Mouse (Mus musculus) midbrain, embryonic 14.5 days (tissue): ENCODE results near the gene Tmc1. TPM values are rescaled to one million over a fixed set of nuclear protein-coding genes. Genes with fewer than 3 reads are reported as not detected.
A peak's percentile ranks its signal among the peaks of the same experiment; 100 is the strongest.

Experiments used
- ATAC-seq: fragments of 200-750 bp; cut with Nextera tagmentation; 2 replicates; pipeline ENCODE4 v1.8.0; 2017; ENCODE audit warnings: moderate number of reproducible peaks, moderate library complexity; ENCODE audit not compliant: low FRiP score, low TSS enrichment
- DNase-seq: peaks from one replicate; pipeline ENCODE4 v3.0.0-alpha.2; 2015
- H3K27ac ChIP-seq: fragments of 300-500 bp; sonication (generic); replicated peaks from 2 replicates; pipeline ENCODE4 v1.5.1; 2014; ENCODE audit warnings: mild to moderate bottlenecking, low read depth, low read length, moderate library complexity
- H3K27me3 ChIP-seq: fragments of 300-500 bp; sonication (generic); 2 replicates; pipeline ENCODE4 v1.6.1; 2014; ENCODE audit warnings: low read length, control low read depth, mixed read lengths; ENCODE audit not compliant: control insufficient read depth, insufficient read depth
- H3K36me3 ChIP-seq: fragments of 300-500 bp; sonication (generic); 2 replicates; pipeline ENCODE4 v1.6.1; 2014; ENCODE audit warnings: low read length, control low read depth; ENCODE audit not compliant: control insufficient read depth, insufficient read depth
- H3K4me1 ChIP-seq: fragments of 300-500 bp; sonication (generic); 2 replicates; pipeline ENCODE4 v1.6.1; 2014; ENCODE audit warnings: mild to moderate bottlenecking, antibody characterized with exemption, low read length, control low read depth; ENCODE audit not compliant: control insufficient read depth, insufficient read depth
- H3K4me2 ChIP-seq: fragments of 300-500 bp; sonication (generic); 2 replicates; pipeline ENCODE4 v1.6.1; 2014; ENCODE audit warnings: mild to moderate bottlenecking, low read length, moderate library complexity
- H3K4me3 ChIP-seq: fragments of 300-500 bp; sonication (generic); replicated peaks from 2 replicates; pipeline ENCODE4 v1.5.1; 2014; ENCODE audit warnings: low read depth, low read length
- H3K9ac ChIP-seq: fragments of 300-500 bp; sonication (generic); replicated peaks from 2 replicates; pipeline ENCODE4 v1.6.1; 2014; ENCODE audit warnings: mild to moderate bottlenecking, low read length, moderate library complexity
- H3K9me3 ChIP-seq: fragments of 300-500 bp; sonication (generic); 2 replicates; pipeline ENCODE4 v1.6.1; 2016; ENCODE audit warnings: low read length, control low read depth, mixed read lengths; ENCODE audit not compliant: control insufficient read depth
- WGBS: fragments of 180-500 bp; shearing (Covaris S2); extraction: QIAGEN DNeasy Blood & Tissue Kit; methylation state at CpG from one replicate; pipeline ENCODE4 v1.1.7; 2014; 5-methylcytosine and 5-hydroxymethylcytosine counted together
- polyA plus RNA-seq: library from polyadenylated mRNA; unstranded; fragments of >200 nt; fragmentation: Nextera tagmentation; extraction: Ambion mirVana; gene quantifications from 2 replicates; pipeline ENCODE4 v1.2.1, GENCODE M21; 2014

Gene Tmc1
- polyA plus RNA-seq, 1 experiment from 2014 or later = 0.17 TPM

DNA sequence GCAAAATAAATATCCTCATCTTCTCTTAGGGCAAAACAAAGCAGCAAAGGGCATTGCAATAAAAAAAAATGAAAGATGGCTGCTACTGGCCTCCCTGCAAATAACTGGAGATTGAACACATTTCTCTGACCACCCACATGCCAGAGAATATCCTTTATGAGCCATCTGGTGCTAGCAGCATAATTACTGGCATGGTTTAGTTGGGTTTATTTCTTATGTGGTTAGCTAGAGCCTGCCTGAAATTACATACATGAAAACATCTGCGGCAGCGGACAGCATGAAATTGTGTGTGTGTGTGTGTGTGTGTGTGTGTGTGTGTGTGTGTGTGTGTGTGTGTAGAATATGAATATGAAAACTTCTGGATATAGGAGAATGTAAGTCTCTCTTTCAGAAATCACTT lies 161.2 kb downstream of the Tmc1 start:
- 70% methylated on average over 2 of the region's 2 CpGs for WGBS

DNA sequence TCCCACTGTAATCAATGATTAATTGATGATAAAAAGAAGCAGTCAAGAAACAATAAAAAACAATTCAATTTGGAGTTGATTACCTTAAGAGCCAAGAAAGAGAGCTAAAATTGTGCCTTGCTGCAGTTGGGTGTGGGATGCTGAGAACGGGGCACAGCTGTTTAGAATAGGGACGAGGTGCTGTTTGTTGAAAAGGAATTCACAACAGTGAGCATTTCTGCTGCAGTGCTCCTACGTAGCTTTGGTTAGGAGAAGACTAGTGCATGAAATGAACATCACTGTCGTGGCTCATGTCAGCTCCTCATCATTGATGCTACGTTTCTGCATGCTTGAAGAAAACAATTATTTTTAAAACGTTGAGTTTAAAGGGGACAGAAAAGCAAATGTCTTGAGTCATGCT lies 166.7 kb downstream of the Tmc1 start:
- no peak overlapping the region for H3K4me3 ChIP-seq
- DNase-seq = no peak
- no peaks in the 10 kb centered on the region for H3K9me3 ChIP-seq
- no peak for ATAC-seq
- H3K4me1 ChIP-seq = no peaks in the 10 kb centered on the region
- 94% methylated on average over 6 of the region's 6 CpGs for WGBS
- H3K27ac ChIP-seq = no peak overlapping the region
- no peak overlapping the region for H3K4me2 ChIP-seq
- H3K36me3 ChIP-seq = no peaks in the 10 kb centered on the region
- H3K27me3 ChIP-seq = no peaks in the 10 kb centered on the region
- no peak overlapping the region for H3K9ac ChIP-seq

More for the DNA sequence above, 161.2 kb downstream of the Tmc1 start:
- Histone ChIP-seq H3K4me2 (no peak overlapping the region), H3K36me3 (no peaks in the 10 kb centered on the region), H3K4me1 (0 out of 2 replicates have a peak, but pooled peaks cover 2% of the 10 kb centered on the region), H3K27me3 (no peaks in the 10 kb centered on the region), H3K4me3 (no peak overlapping the region), H3K9me3 (no peaks in the 10 kb centered on the region), H3K27ac (no peak overlapping the region), H3K9ac (no peak overlapping the region)
- ATAC-seq (no peak), DNase-seq (peak; percentile 14)

DNA sequence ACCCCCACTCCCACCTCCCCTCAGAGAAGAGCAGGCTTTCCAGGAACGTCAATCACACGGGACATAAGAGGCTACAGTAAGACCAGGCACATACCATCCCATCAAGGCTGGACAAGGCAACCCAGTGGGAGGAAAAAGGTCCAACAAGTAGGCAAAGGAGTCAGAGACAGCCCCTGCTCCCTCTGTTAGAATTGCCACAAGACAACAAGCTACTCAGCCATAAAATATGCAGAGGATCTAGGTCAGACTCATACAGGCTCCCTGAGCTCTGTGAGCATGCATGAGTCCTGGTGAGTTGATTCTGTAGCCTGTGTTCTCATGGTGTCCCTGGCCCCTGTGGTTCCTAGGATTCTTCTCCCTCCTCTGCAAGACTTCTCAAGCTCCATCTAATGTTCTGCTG lies 178.3 kb downstream of the Tmc1 start:
- DNase-seq (no peak), ATAC-seq (no peak)
- 80% methylated on average over 2 of the region's 2 CpGs for WGBS
- H3K27me3 ChIP-seq = no peaks in the 10 kb centered on the region
- H3K9ac ChIP-seq = no peak overlapping the region
- H3K36me3 ChIP-seq = no peaks in the 10 kb centered on the region
- no peak overlapping the region for H3K27ac ChIP-seq
- no peak overlapping the region for H3K4me2 ChIP-seq
- no peak overlapping the region for H3K4me3 ChIP-seq
- no peaks in the 10 kb centered on the region for H3K4me1 ChIP-seq
- H3K9me3 ChIP-seq = no peaks in the 10 kb centered on the region

DNA sequence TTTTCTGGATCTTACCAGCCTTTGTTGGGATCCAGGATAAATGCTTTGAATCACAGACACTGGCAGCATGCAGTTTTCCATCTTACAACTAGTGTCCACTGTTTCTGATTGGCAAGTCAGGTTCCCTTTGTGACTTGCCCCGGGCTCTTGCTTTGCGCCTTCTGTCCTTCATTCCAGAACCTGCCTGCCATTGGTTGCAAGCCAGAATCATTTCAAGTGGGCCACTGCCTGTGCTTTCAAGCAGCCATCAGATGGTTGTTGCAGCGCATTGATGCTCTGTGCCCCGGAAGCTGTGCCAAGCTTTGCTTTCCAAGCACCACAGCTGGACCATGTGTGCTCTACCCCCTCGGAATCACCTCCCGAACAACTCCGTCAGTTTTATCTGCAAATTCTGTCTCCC lies 180.1 kb downstream of the Tmc1 start:
- Histone ChIP-seq H3K27ac (no peak overlapping the region), H3K4me1 (no peaks in the 10 kb centered on the region), H3K4me2 (no peak overlapping the region), H3K27me3 (no peaks in the 10 kb centered on the region), H3K9me3 (no peaks in the 10 kb centered on the region), H3K4me3 (no peak overlapping the region), H3K9ac (no peak overlapping the region), H3K36me3 (no peaks in the 10 kb centered on the region)
- DNase-seq (no peak), ATAC-seq (no peak)
- WGBS = 95% methylated on average over 7 of the region's 7 CpGs

DNA sequence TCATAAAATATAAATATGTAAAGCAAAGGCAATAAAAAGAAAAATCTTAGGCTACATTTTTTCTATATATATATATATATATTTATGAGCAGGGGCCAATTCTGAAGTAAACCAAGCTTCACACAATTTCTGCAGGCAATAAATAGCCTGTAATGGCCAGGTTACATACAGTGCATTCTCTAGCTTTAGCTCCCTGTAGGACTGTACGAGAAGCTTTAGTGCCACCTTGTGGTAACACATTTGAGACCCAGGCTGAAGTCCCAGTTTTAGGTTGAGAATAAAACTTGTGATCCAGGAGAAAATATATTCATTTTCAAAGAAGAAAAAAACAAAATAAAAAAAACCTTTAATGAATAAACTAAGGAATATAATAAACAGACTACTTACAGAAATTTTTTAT lies 189.8 kb downstream of the Tmc1 start:
- no peaks in the 10 kb centered on the region for H3K36me3 ChIP-seq
- no peak overlapping the region for H3K4me2 ChIP-seq
- H3K4me1 ChIP-seq = no peaks in the 10 kb centered on the region
- DNase-seq = peak; percentile 89
- ATAC-seq = peak; percentile 71
- WGBS = 14% methylated on average over 1 of the region's 1 CpGs
- H3K27me3 ChIP-seq = no peaks in the 10 kb centered on the region
- H3K4me3 ChIP-seq = no peak overlapping the region
- no peak overlapping the region for H3K9ac ChIP-seq
- no peak overlapping the region for H3K27ac ChIP-seq
- H3K9me3 ChIP-seq = no peaks in the 10 kb centered on the region

DNA sequence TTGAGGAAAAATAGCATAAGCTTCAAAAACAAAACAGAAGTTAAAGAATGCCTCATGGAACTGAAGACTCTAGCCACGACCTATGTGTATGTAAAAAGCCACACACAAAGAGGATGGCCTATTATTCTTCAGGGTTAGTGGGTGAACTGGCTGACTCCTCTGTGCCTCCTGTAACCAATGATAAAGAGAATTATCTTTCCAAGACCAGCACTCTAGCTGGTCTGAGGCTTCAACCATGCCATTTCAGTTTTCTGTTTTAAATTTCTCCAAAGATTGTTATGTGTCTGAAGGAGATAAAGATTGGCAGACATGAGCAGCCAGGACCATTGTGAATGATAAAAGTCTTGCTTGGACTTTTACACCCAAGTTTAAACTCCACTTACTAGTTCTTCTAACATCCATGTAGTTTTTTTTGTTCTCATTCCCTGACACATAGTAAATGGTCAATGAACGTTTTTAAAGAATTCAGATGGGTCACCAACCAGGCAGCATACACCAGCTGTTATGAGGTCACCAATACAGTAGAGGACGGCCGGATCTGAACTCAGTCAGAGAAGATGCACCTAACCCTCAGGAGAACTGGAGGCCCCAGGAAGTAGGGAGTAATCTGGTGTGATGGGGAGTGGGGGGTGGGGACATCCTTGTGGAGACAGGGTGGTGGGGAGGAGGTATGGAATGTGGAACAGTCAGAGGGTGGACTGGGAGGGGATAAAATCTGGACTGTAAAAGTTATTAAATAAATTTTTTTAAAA lies 192.2 kb downstream of the Tmc1 start:
- H3K9ac ChIP-seq = no peak overlapping the region
- no peaks in the 10 kb centered on the region for H3K36me3 ChIP-seq
- H3K27ac ChIP-seq = no peak overlapping the region
- H3K9me3 ChIP-seq = no peaks in the 10 kb centered on the region
- H3K4me2 ChIP-seq = no peak overlapping the region
- no peak overlapping the region for H3K4me3 ChIP-seq
- DNase-seq = no peak
- WGBS = 76% methylated on average over 4 of the region's 4 CpGs
- no peak for ATAC-seq
- no peaks in the 10 kb centered on the region for H3K27me3 ChIP-seq
- H3K4me1 ChIP-seq = no peaks in the 10 kb centered on the region

DNA sequence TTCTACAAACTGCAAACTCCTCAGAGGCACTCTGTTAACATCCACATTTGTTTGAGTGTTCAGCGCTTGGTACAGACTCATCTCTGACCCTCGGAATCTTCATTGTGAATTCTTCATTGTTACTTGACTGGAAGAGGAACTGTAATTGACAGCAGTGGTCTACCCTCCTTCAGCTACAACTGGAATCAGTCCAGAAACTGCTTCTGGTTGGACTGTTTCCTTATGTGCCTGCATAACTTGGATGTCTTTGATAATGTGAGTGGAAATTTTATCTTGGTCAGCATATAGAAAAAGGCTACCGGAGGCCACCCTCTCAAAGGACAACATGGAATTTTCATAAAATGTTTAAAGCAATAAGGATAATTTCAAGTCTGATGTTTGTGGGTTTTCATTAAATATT lies 192.9 kb downstream of the Tmc1 start:
- H3K4me2 ChIP-seq = no peak overlapping the region
- no peak overlapping the region for H3K4me3 ChIP-seq
- DNase-seq (no peak), ATAC-seq (no peak)
- 77% methylated on average over 3 of the region's 3 CpGs for WGBS
- no peaks in the 10 kb centered on the region for H3K4me1 ChIP-seq
- no peak overlapping the region for H3K27ac ChIP-seq
- H3K9ac ChIP-seq = no peak overlapping the region
- H3K36me3 ChIP-seq = no peaks in the 10 kb centered on the region
- no peaks in the 10 kb centered on the region for H3K27me3 ChIP-seq
- no peaks in the 10 kb centered on the region for H3K9me3 ChIP-seq

DNA sequence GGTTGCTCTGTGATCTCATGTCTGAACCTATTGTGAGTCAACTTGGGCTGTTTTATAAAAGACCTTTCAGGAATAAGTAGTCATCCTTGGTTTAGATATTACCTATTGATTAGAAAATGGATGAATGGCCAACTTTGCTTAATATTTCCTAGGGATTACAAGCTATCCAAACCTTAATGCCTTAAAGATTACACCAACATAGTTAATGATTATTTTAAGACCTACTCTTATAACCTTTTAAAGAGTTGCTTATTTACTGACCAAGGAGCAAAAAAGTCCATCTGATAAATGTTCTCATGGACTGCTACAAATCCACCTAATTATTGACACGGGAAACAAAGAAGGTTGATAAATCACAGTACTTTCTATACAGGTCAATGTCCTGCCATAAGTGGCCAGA lies 209.4 kb downstream of the Tmc1 start:
- Histone ChIP-seq H3K9me3 (no peaks in the 10 kb centered on the region), H3K9ac (no peak overlapping the region), H3K36me3 (no peaks in the 10 kb centered on the region), H3K4me3 (no peak overlapping the region), H3K27ac (no peak overlapping the region), H3K4me1 (no peaks in the 10 kb centered on the region), H3K4me2 (no peak overlapping the region), H3K27me3 (no peaks in the 10 kb centered on the region)
- WGBS = 90% methylated on average over 1 of the region's 1 CpGs
- ATAC-seq (no peak), DNase-seq (no peak)
